Mouse (Mus musculus) G1E-ER4 (cell line): ENCODE results near the gene Golga7b. TPM values are rescaled to one million over a fixed set of nuclear protein-coding genes. Genes with fewer than 3 reads are reported as not detected.

Experiments
- GATA1 ChIP-seq: IDR thresholded peaks from one replicate; pipeline ENCODE4 v1.8.0; 2012; ENCODE audit warnings: low read length, inconsistent platforms
- polyA plus RNA-seq: library from polyadenylated mRNA; stranded (reverse); fragments of >175 nt; gene quantifications from 2 replicates; pipeline ENCODE4 v1.2.3, GENCODE M21; 2012

The Golga7b gene
- polyA plus RNA-seq, 1 experiment, result not detected

GRCm38 (mm10) chr19:42311332-42311731 is 64.0 kb downstream of the Golga7b start:
- no peak for TF ChIP-seq GATA1

GRCm38 (mm10) chr19:42312191-42312590 is 64.8 kb downstream of the Golga7b start:
- TF ChIP-seq GATA1, result no peak

GRCm38 (mm10) chr19:42315070-42315679 is 67.8 kb downstream of the Golga7b start:
- no peak for TF ChIP-seq GATA1

- no peak for TF ChIP-seq GATA1
Observed at GRCm38 (mm10) chr19:42315914-42316313, 68.5 kb downstream of the Golga7b start.

GRCm38 (mm10) chr19:42316525-42316924 is 69.2 kb downstream of the Golga7b start:
- no peak for TF ChIP-seq GATA1

GRCm38 (mm10) chr19:42316998-42317397 is 69.6 kb downstream of the Golga7b start:
- no peak for TF ChIP-seq GATA1

GRCm38 (mm10) chr19:42317648-42318425 is 70.5 kb downstream of the Golga7b start:
- no peak for TF ChIP-seq GATA1

Other genes starting within 250 kb of the Golga7b start
- gene Ankrd2, start 211.6 kb upstream of the Golga7b start, polyA plus RNA-seq, result not detected in 2 replicates
- gene Hoga1, start 202.0 kb upstream of the Golga7b start, polyA plus RNA-seq, result not detected in 2 replicates
- not detected in 2 replicates for gene 4933411K16Rik, start 195.3 kb upstream of the Golga7b start, polyA plus RNA-seq
- gene Morn4, start 161.2 kb upstream of the Golga7b start, polyA plus RNA-seq, result 1.4 and 1.6 TPM in 2 replicates
- gene Pi4k2a, start 157.1 kb upstream of the Golga7b start, polyA plus RNA-seq, result 17.5 and 18.9 TPM in 2 replicates
- gene Avpi1, start 118.5 kb upstream of the Golga7b start, polyA plus RNA-seq, result 81.4 and 107 TPM in 2 replicates
- gene Marveld1, start 100.2 kb upstream of the Golga7b start, polyA plus RNA-seq, result not detected in 2 replicates
- 11.8 and 12.3 TPM in 2 replicates for gene Zfyve27, start 83.6 kb upstream of the Golga7b start, polyA plus RNA-seq
- not detected in 2 replicates for gene Sfrp5, start 45.3 kb upstream of the Golga7b start, polyA plus RNA-seq
- gene Crtac1, start 184.2 kb downstream of the Golga7b start, polyA plus RNA-seq, result not detected in 2 replicates